Mouse (Mus musculus) heart, adult 2 months (tissue): Measurements from ENCODE around the gene Cxcl13.

Experiments used
- CTCF ChIP-seq: fragments of 200-600 bp; IDR thresholded peaks from 2 replicates; pipeline ENCODE4 v1.8.1; 2022; ENCODE audit warnings: antibody characterized with exemption, mild to moderate bottlenecking, moderate library complexity
- EP300 ChIP-seq: fragments of 200-500 bp; IDR thresholded peaks from 2 replicates; pipeline ENCODE4 v1.6.1; 2011; ENCODE audit warnings: low read depth, low read length, control low read depth; ENCODE audit not compliant: insufficient read depth
- POLR2A ChIP-seq: fragments of 200-500 bp; IDR thresholded peaks from 2 replicates; pipeline ENCODE4 v1.6.1; 2011; ENCODE audit warnings: mild to moderate bottlenecking, low read depth, low read length, control low read depth; ENCODE audit not compliant: insufficient read depth

- TF ChIP-seq POLR2A (no peak), EP300 (no peak), CTCF (no peak)
These were observed 38.3 kb upstream of the Cxcl13 start for GRCm38 (mm10) chr5:95918491-95918890.
